Mouse (Mus musculus) liver, embryonic 14.5 days (tissue): Measurements from ENCODE around the gene Prkar1a. TPM values are rescaled to one million over a fixed set of nuclear protein-coding genes. Genes with fewer than 3 reads are reported as not detected.

ENCODE experiments used
- ATAC-seq: fragments of 200-750 bp; cut with Nextera tagmentation; 2 replicates; pipeline ENCODE4 v1.8.0; 2017; ENCODE audit warnings: moderate number of reproducible peaks, mild to moderate bottlenecking, moderate library complexity; ENCODE audit not compliant: insufficient read depth
- DNase-seq, 3 experiments: peaks; one replicate each; pipeline ENCODE4 v3.0.0-alpha.2; 2012 to 2013; ENCODE audit warnings: low read depth in 3 of 3, low spot score in 3 of 3
- H3K27ac ChIP-seq: fragments of 300-500 bp; sonication (generic); 2 replicates; pipeline ENCODE4 v1.5.1; 2014; ENCODE audit warnings: moderate library complexity, mild to moderate bottlenecking, control low read depth, inconsistent platforms
- H3K27me3 ChIP-seq: fragments of 300-500 bp; sonication (generic); 2 replicates; pipeline ENCODE4 v1.6.1; 2014; ENCODE audit warnings: mild to moderate bottlenecking, low read length, moderate library complexity; ENCODE audit not compliant: control insufficient read depth, insufficient read depth
- H3K36me3 ChIP-seq: fragments of 300-500 bp; sonication (generic); replicated peaks from 2 replicates; pipeline ENCODE4 v1.6.1; 2014; ENCODE audit warnings: low read depth; ENCODE audit not compliant: control insufficient read depth, insufficient read depth
- H3K4me1 ChIP-seq, 2 experiments: fragments of 200-500 bp in 1 of 2; fragments of 300-500 bp in 1 of 2; sonication (generic) in 1 of 2; replicated peaks; 2 replicates each; pipeline ENCODE4 v1.6.1; 2012 to 2014; ENCODE audit warnings: antibody characterized with exemption in 1 of 2, inconsistent platforms in 1 of 2, low read length in 1 of 2; ENCODE audit not compliant: control insufficient read depth in 2 of 2, insufficient read depth in 2 of 2
- H3K4me2 ChIP-seq: fragments of 300-500 bp; sonication (generic); 2 replicates; pipeline ENCODE4 v1.6.1; 2014; ENCODE audit warnings: low read depth, mild to moderate bottlenecking, control low read depth, moderate library complexity
- H3K4me3 ChIP-seq, 2 experiments: fragments of 200-500 bp in 1 of 2; fragments of 300-500 bp in 1 of 2; sonication (generic) in 1 of 2; 2 replicates each; pipeline ENCODE4 v1.5.1; 2012 to 2014; ENCODE audit warnings: low read depth in 2 of 2, low read length in 2 of 2, mild to moderate bottlenecking in 2 of 2, control low read depth in 1 of 2, inconsistent platforms in 1 of 2, moderate library complexity in 1 of 2; ENCODE audit not compliant: insufficient read depth in 1 of 2
- H3K9ac ChIP-seq: fragments of 300-500 bp; sonication (generic); replicated peaks from 2 replicates; pipeline ENCODE4 v1.6.1; 2014; ENCODE audit warnings: mild to moderate bottlenecking, control low read depth, moderate library complexity
- H3K9me3 ChIP-seq: fragments of 300-500 bp; sonication (generic); 2 replicates; pipeline ENCODE4 v1.6.1; 2016; ENCODE audit warnings: low read length, mixed read lengths; ENCODE audit not compliant: control insufficient read depth
- CTCF ChIP-seq: IDR thresholded peaks from 2 replicates; pipeline ENCODE4 v1.5.1; 2016; ENCODE audit warnings: antibody characterized with exemption, low read depth, control low read depth
- EP300 ChIP-seq: IDR thresholded peaks from 2 replicates; pipeline ENCODE4 v1.6.1; 2016; ENCODE audit warnings: antibody characterized with exemption, low read depth
- WGBS: fragments of 180-500 bp; shearing (Covaris S2); extraction: QIAGEN DNeasy Blood & Tissue Kit; methylation state at CpG from one replicate; pipeline ENCODE4 v1.1.7; 2014; ENCODE audit not compliant: insufficient replicate concordance; 5-methylcytosine and 5-hydroxymethylcytosine counted together
- polyA plus RNA-seq, 2 experiments: library from polyadenylated mRNA; depleted of rRNA in 1 of 2; stranded (reverse) in 1 of 2; unstranded in 1 of 2; fragments of >200 nt; fragmentation: Nextera tagmentation in 1 of 2; extraction: Ambion mirVana in 1 of 2; gene quantifications; 2 replicates each; pipeline versions ENCODE4 v1.2.1 to v1.2.3; 2012 to 2014

Gene Prkar1a
- polyA plus RNA-seq, 2 experiments: 43.9 to 115 TPM

DNA sequence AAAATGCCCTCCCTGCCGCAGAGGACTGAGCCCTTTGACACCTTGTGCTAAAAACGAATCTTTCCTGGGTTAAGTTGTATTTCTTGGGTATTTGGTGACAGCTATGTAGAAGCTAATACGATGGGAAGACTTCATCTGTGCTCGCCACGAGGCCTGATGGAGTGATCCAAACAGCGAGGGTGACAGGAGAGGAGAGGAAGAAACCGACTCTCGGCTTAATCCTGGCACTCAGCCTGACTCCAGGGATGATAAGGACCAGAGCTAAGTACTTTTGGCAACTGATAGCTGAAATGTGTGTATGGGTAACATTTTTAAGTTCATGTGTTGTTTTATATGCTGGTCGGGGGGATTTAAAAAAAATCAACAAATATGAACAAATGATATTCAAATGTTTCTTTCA is 31.7 kb downstream of the Prkar1a start:
- Histone ChIP-seq H3K4me2 (no peak overlapping the region), H3K9me3 (no peaks in the 10 kb centered on the region), H3K4me1 (no peaks in the 10 kb centered on the region), H3K36me3 (no peaks in the 10 kb centered on the region), H3K27ac (no peak overlapping the region), H3K27me3 (no peaks in the 10 kb centered on the region), H3K9ac (no peak overlapping the region), H3K4me3 (no peak overlapping the region)
- DNase-seq (no peak), ATAC-seq (no peak)
- TF ChIP-seq EP300 (no peak), CTCF (no peak)
- 54% methylated on average over 9 of the region's 9 CpGs for WGBS

DNA sequence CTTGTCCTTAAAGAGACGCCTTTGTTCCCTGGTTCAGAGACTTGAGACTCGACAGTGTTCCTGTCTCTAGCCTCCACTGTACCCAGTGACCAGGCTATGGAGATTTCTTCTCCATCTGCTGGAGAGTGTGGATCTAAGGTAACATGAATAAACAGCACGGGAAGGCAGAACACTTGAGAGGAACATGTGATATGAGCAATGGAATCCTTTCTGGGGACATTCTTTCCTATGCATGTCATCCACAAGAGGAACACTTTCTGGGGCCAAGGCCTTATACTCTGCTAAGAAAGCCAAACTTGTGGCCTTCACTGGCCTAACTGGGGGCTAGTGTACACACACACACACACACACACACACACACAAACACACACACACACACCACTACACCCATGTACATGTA is 32.4 kb downstream of the Prkar1a start:
- Histone ChIP-seq H3K4me1 (no peaks in the 10 kb centered on the region), H3K27ac (no peak overlapping the region), H3K36me3 (no peaks in the 10 kb centered on the region), H3K9me3 (no peaks in the 10 kb centered on the region), H3K4me3 (no peak overlapping the region), H3K27me3 (no peaks in the 10 kb centered on the region), H3K4me2 (no peak overlapping the region), H3K9ac (no peak overlapping the region)
- DNase-seq (no peak), ATAC-seq (no peak)
- TF ChIP-seq CTCF: no peak
- TF ChIP-seq EP300: no peak
- 54% methylated on average over 3 of the region's 3 CpGs for WGBS

DNA sequence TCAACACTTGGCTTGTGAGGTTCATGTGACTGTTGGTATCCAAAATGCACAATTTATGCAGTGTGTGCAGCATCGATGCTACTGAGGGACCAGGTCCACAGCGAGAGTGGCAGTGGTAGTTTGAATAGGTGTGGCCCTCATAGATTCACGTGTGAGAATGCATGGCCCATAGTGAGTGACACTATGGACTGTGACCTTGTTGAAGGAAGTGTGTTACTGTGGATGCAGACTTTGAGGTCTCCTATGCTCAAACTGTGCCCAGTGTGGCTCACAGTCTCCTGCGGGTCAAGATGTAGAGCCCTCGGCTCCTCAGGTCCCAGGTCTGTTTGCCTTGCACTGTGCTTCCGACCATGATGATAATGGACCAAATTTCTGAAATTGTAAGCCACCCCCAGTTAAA is 33.0 kb downstream of the Prkar1a start:
- H3K27me3 ChIP-seq: no peaks in the 10 kb centered on the region
- no peaks in the 10 kb centered on the region for H3K9me3 ChIP-seq
- no peak overlapping the region for H3K4me3 ChIP-seq
- no peak for ATAC-seq
- H3K9ac ChIP-seq: no peak overlapping the region
- no peak for TF ChIP-seq CTCF
- no peak for TF ChIP-seq EP300
- no peaks in the 10 kb centered on the region for H3K4me1 ChIP-seq
- H3K27ac ChIP-seq: no peak overlapping the region
- DNase-seq: no peak
- no peak overlapping the region for H3K4me2 ChIP-seq
- WGBS: 70% methylated on average over 6 of the region's 6 CpGs
- H3K36me3 ChIP-seq: no peaks in the 10 kb centered on the region

DNA sequence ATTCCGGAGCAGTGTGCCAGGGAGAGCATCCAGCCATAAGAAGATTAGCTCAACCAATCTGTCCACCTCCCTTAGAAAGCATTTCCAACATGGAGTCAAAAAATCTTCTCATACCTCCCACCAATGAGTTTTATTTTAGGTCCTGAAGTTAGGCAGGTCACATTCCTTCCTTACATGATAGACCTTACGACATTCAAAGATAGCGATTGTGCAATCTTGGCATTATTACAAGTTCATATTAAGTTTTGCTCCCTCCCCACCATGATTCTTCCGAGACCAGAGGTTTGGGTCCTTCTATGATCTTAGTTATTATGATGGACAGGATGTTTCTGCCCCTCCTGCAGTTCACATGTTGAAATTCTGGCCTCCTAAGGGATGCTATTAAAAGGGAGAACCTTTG is 40.3 kb downstream of the Prkar1a start:
- ATAC-seq (no peak), DNase-seq (no peak)
- TF ChIP-seq EP300 (no peak), CTCF (no peak)
- Histone ChIP-seq H3K9ac (no peak overlapping the region), H3K4me2 (no peak overlapping the region), H3K4me1 (no peaks in the 10 kb centered on the region), H3K9me3 (no peaks in the 10 kb centered on the region), H3K36me3 (no peaks in the 10 kb centered on the region), H3K27me3 (no peaks in the 10 kb centered on the region), H3K4me3 (no peak overlapping the region), H3K27ac (no peak overlapping the region)
- 53% methylated on average over 4 of the region's 4 CpGs for WGBS

DNA sequence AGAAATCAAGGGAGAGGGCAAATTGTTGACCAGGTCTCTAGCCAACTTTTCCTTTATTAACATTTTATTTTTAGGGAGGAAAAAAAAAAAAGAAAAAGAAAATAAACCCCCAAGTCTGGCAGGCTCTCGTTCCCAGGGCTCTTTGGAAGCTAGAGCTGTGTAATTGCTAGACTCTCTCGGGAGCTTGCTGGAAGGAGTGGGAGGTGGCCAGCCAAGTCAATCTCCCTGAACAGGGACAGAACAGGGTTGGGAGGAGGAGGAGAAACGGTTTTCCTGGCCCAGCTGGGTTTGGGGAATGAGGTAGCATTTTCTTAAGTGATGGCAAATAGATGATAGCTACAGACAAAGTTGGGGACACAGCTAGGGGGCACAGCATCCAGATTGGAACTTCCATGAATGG is 43.5 kb downstream of the Prkar1a start:
- no peak overlapping the region for H3K27ac ChIP-seq
- no peak for TF ChIP-seq CTCF
- no peak for TF ChIP-seq EP300
- no peaks in the 10 kb centered on the region for H3K27me3 ChIP-seq
- H3K9me3 ChIP-seq: no peaks in the 10 kb centered on the region
- 41% methylated on average over 3 of the region's 3 CpGs for WGBS
- DNase-seq (no peak), ATAC-seq (no peak)
- no peak overlapping the region for H3K4me3 ChIP-seq
- H3K9ac ChIP-seq: no peak overlapping the region
- H3K4me2 ChIP-seq: no peak overlapping the region
- peaks cover 0 to 2% of the 10 kb centered on the region in 2 experiments; a peak in 1 of 4 replicates for H3K4me1 ChIP-seq
- no peaks in the 10 kb centered on the region for H3K36me3 ChIP-seq
